Mouse (Mus musculus): ENCODE data around the gene Ccdc13.

DNA sequence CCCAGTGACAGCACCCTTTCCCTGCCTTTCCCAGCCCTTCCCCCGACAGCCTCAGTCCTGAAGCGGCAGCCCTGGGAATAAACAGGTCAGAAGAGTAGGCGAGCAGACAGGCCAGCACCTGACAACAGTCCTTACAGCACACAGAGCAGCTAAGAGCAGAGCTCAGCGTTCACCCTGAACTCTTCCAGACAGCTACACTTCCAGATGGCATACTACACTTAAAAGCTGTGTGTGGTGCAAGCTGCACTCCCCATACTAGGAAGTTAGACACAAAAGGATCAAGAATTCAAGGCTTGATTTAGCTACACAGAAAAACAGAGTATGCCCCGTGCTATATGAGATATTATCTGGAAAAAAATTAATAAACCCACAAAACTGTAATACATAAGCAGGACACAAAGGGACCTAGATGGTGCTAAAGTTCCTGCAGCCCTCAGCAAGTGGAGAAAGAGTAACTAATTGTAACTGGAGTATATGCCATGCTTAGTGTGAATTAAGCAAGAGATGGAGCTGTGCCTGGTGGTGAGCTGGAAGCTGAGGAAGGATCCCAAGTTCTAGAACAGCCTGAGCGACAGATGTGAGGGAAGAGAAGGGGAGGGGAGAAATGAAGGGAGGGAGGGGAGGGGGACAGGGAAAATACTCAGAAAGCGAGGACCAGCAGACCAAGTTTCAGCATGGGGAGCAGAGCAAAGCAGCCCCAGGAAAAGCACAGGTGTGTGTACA is 9.8 kb downstream of the Ccdc13 start:
- TF ChIP-seq CTCF (IDR thresholded peaks at IDR 0.05; ENCODE audit: control insufficient read depth, insufficient read depth, low read length) = no peak
- TF ChIP-seq POLR2A (IDR thresholded peaks at IDR 0.05; ENCODE audit: borderline replicate concordance, control insufficient read depth, low read depth, low read length) = no peak

Measured in bone marrow, adult 2 months (tissue).